Mouse (Mus musculus) lung, embryonic 16.5 days (tissue): ENCODE measurements around the gene Fam161a. TPM values are rescaled to one million over a fixed set of nuclear protein-coding genes. Genes with fewer than 3 reads are reported as not detected.

Source experiments
- ATAC-seq: fragments of 200-750 bp; cut with Nextera tagmentation; 2 replicates; pipeline ENCODE4 v1.8.0; 2017; ENCODE audit warnings: low read depth, mild to moderate bottlenecking, moderate library complexity
- H3K27ac ChIP-seq: fragments of 300-500 bp; sonication (generic); 2 replicates; pipeline ENCODE4 v1.5.1; 2014; ENCODE audit warnings: mild to moderate bottlenecking, control low read depth, low read length
- H3K27me3 ChIP-seq: fragments of 300-500 bp; sonication (generic); 2 replicates; pipeline ENCODE4 v1.6.1; 2014; ENCODE audit warnings: low read depth, low read length, mixed read lengths; ENCODE audit not compliant: control insufficient read depth, insufficient read depth
- H3K36me3 ChIP-seq: fragments of 300-500 bp; sonication (generic); 2 replicates; pipeline ENCODE4 v1.6.1; 2014; ENCODE audit warnings: low read length; ENCODE audit not compliant: control insufficient read depth, insufficient read depth
- H3K4me1 ChIP-seq: fragments of 300-500 bp; sonication (generic); replicated peaks from 2 replicates; pipeline ENCODE4 v1.6.1; 2014; ENCODE audit warnings: low read length, mixed read lengths; ENCODE audit not compliant: control insufficient read depth, insufficient read depth
- H3K4me2 ChIP-seq: fragments of 300-500 bp; sonication (generic); 2 replicates; pipeline ENCODE4 v1.6.1; 2014; ENCODE audit warnings: low read depth, low read length, control low read depth
- H3K4me3 ChIP-seq: fragments of 300-500 bp; sonication (generic); 2 replicates; pipeline ENCODE4 v1.5.1; 2014; ENCODE audit warnings: mild to moderate bottlenecking, low read length, control low read depth
- H3K9ac ChIP-seq: fragments of 300-500 bp; sonication (generic); 2 replicates; pipeline ENCODE4 v1.6.1; 2014; ENCODE audit warnings: low read length, control low read depth
- H3K9me3 ChIP-seq: fragments of 300-500 bp; sonication (generic); 2 replicates; pipeline ENCODE4 v1.6.1; 2016; ENCODE audit warnings: low read length; ENCODE audit not compliant: control insufficient read depth
- WGBS: fragments of 180-500 bp; shearing (Covaris S2); extraction: QIAGEN DNeasy Blood & Tissue Kit; methylation state at CpG from one replicate; pipeline ENCODE4 v1.1.7; 2014; 5-methylcytosine and 5-hydroxymethylcytosine counted together
- polyA plus RNA-seq: library from polyadenylated mRNA; unstranded; fragments of >200 nt; fragmentation: Nextera tagmentation; extraction: Ambion mirVana; gene quantifications from 2 replicates; pipeline ENCODE4 v1.2.1, GENCODE M21; 2015

Fam161a gene
- polyA plus RNA-seq, 1 experiment from 2014 or later: 10.8 TPM

- Histone ChIP-seq H3K4me2 (no peak overlapping the region), H3K4me3 (no peak overlapping the region)
- 89% methylated on average over 2 of the region's 2 CpGs for WGBS
Measured at GRCm38 (mm10) chr11:23023155-23023554, 15.8 kb downstream of the Fam161a start.

GRCm38 (mm10) chr11:23024169-23024568 is 16.8 kb downstream of the Fam161a start:
- H3K27ac ChIP-seq: no peak overlapping the region
- H3K27me3 ChIP-seq: no peaks in the 10 kb centered on the region
- H3K9ac ChIP-seq: no peak overlapping the region
- H3K36me3 ChIP-seq: no peaks in the 10 kb centered on the region
- no peaks in the 10 kb centered on the region for H3K4me1 ChIP-seq
- no peak overlapping the region for H3K4me2 ChIP-seq
- ATAC-seq: no peak
- 68% methylated on average over 3 of the region's 3 CpGs for WGBS
- H3K9me3 ChIP-seq: no peaks in the 10 kb centered on the region
- H3K4me3 ChIP-seq: no peak overlapping the region

More at GRCm38 (mm10) chr11:23023155-23023554, 15.8 kb downstream of the Fam161a start:
- Histone ChIP-seq H3K27ac (no peak overlapping the region), H3K9ac (no peak overlapping the region), H3K4me1 (no peaks in the 10 kb centered on the region), H3K36me3 (no peaks in the 10 kb centered on the region), H3K9me3 (no peaks in the 10 kb centered on the region), H3K27me3 (no peaks in the 10 kb centered on the region)
- ATAC-seq: no peak

- H3K27me3 ChIP-seq: no peaks in the 10 kb centered on the region
- H3K4me2 ChIP-seq: no peak overlapping the region
- no peak overlapping the region for H3K4me3 ChIP-seq
- ATAC-seq: no peak
- 10% methylated on average over 3 of the region's 3 CpGs for whole genome bisulfite sequencing
- no peaks in the 10 kb centered on the region for H3K36me3 ChIP-seq
- H3K9me3 ChIP-seq: no peaks in the 10 kb centered on the region
- no peak overlapping the region for H3K9ac ChIP-seq
- no peaks in the 10 kb centered on the region for H3K4me1 ChIP-seq
- no peak overlapping the region for H3K27ac ChIP-seq
Measured at GRCm38 (mm10) chr11:23028957-23029356, 21.6 kb downstream of the Fam161a start.

GRCm38 (mm10) chr11:23029399-23029798 is 22.1 kb downstream of the Fam161a start:
- H3K9ac ChIP-seq: no peak overlapping the region
- H3K4me1 ChIP-seq: no peaks in the 10 kb centered on the region
- no peaks in the 10 kb centered on the region for H3K9me3 ChIP-seq
- no peaks in the 10 kb centered on the region for H3K27me3 ChIP-seq
- no peak overlapping the region for H3K4me2 ChIP-seq
- no peak overlapping the region for H3K27ac ChIP-seq
- H3K36me3 ChIP-seq: no peaks in the 10 kb centered on the region
- H3K4me3 ChIP-seq: no peak overlapping the region
- ATAC-seq: no peak
- WGBS: 73% methylated on average over 6 of the region's 6 CpGs

GRCm38 (mm10) chr11:23047252-23047651 is 39.9 kb downstream of the Fam161a start:
- Histone ChIP-seq H3K9ac (no peak overlapping the region), H3K27ac (no peak overlapping the region), H3K4me1 (no peaks in the 10 kb centered on the region), H3K9me3 (no peaks in the 10 kb centered on the region), H3K36me3 (no peaks in the 10 kb centered on the region), H3K4me2 (no peak overlapping the region), H3K27me3 (no peaks in the 10 kb centered on the region), H3K4me3 (no peak overlapping the region)
- WGBS: 50% methylated on average over 5 of the region's 5 CpGs
- ATAC-seq: no peak

GRCm38 (mm10) chr11:23047663-23048582 is 40.6 kb downstream of the Fam161a start:
- Histone ChIP-seq H3K4me1 (no peaks in the 10 kb centered on the region), H3K36me3 (no peaks in the 10 kb centered on the region), H3K9me3 (no peaks in the 10 kb centered on the region), H3K4me3 (no peak overlapping the region), H3K9ac (no peak overlapping the region), H3K4me2 (peak overlapping the region; percentile 34), H3K27me3 (no peaks in the 10 kb centered on the region), H3K27ac (no peak overlapping the region)
- WGBS: 29% methylated on average over 20 of the region's 20 CpGs
- no peak for ATAC-seq

GRCm38 (mm10) chr11:23049642-23050041 is 42.3 kb downstream of the Fam161a start:
- Histone ChIP-seq H3K9ac (no peak overlapping the region), H3K36me3 (no peaks in the 10 kb centered on the region), H3K4me1 (no peaks in the 10 kb centered on the region), H3K4me2 (no peak overlapping the region), H3K4me3 (no peak overlapping the region), H3K9me3 (no peaks in the 10 kb centered on the region), H3K27ac (no peak overlapping the region), H3K27me3 (no peaks in the 10 kb centered on the region)
- no peak for ATAC-seq

GRCm38 (mm10) chr11:23052353-23052752 is 45.0 kb downstream of the Fam161a start:
- Histone ChIP-seq H3K9ac (no peak overlapping the region), H3K4me3 (no peak overlapping the region), H3K27me3 (no peaks in the 10 kb centered on the region), H3K9me3 (no peaks in the 10 kb centered on the region), H3K27ac (no peak overlapping the region), H3K4me1 (no peaks in the 10 kb centered on the region), H3K36me3 (no peaks in the 10 kb centered on the region), H3K4me2 (no peak overlapping the region)
- ATAC-seq: no peak
- 50% methylated on average over 4 of the region's 4 CpGs for WGBS

GRCm38 (mm10) chr11:23063153-23063552 is 55.8 kb downstream of the Fam161a start:
- H3K4me2 ChIP-seq: no peak overlapping the region
- H3K27ac ChIP-seq: no peak overlapping the region
- no peak overlapping the region for H3K4me3 ChIP-seq
- ATAC-seq: no peak
- 56% methylated on average over 6 of the region's 6 CpGs for WGBS
- H3K9me3 ChIP-seq: no peaks in the 10 kb centered on the region
- H3K4me1 ChIP-seq: peaks cover 5% of the 10 kb centered on the region; the same call in 1 of the 2 replicates
- no peaks in the 10 kb centered on the region for H3K36me3 ChIP-seq
- no peak overlapping the region for H3K9ac ChIP-seq
- no peaks in the 10 kb centered on the region for H3K27me3 ChIP-seq
